Mouse (Mus musculus) erythroblast, embryonic 14.5 days (primary cell): Measurements from ENCODE around the gene Ccdc65. TPM values are rescaled to one million over a fixed set of nuclear protein-coding genes. Genes with fewer than 3 reads are reported as not detected.

Experiments used
- H3K27me3 ChIP-seq: 2 replicates; pipeline ENCODE4 v1.6.1; 2012; ENCODE audit warnings: inconsistent platforms; ENCODE audit not compliant: control insufficient read depth
- H3K36me3 ChIP-seq: 2 replicates; pipeline ENCODE4 v1.6.1; 2012; ENCODE audit warnings: mild to moderate bottlenecking, inconsistent platforms; ENCODE audit not compliant: control insufficient read depth
- H3K4me1 ChIP-seq: 2 replicates; pipeline ENCODE4 v1.6.1; 2012; ENCODE audit warnings: inconsistent platforms; ENCODE audit not compliant: control insufficient read depth
- H3K4me3 ChIP-seq: replicated peaks from 2 replicates; pipeline ENCODE3; 2012; ENCODE audit warnings: moderate library complexity, mild to moderate bottlenecking, inconsistent platforms
- H3K9me3 ChIP-seq: 2 replicates; pipeline ENCODE4 v1.6.1; 2012; ENCODE audit warnings: low read length, inconsistent platforms, mixed read lengths; ENCODE audit not compliant: control insufficient read depth
- GATA1 ChIP-seq: IDR thresholded peaks from 2 replicates; pipeline ENCODE4 v1.6.1; 2012; ENCODE audit warnings: low read length, inconsistent platforms, mixed read lengths
- TAL1 ChIP-seq: IDR thresholded peaks from 3 replicates; pipeline ENCODE4 v1.6.1; 2012; ENCODE audit warnings: low read length, inconsistent platforms, mixed read lengths
- polyA plus RNA-seq: library from polyadenylated mRNA; stranded (reverse); fragments of >175 nt; gene quantifications from 2 replicates; pipeline ENCODE4 v1.2.3, GENCODE M21; 2012

The Ccdc65 gene
- polyA plus RNA-seq, 1 experiment: not detected

- TF ChIP-seq GATA1 (no peak), TAL1 (no peak)
- no peak overlapping the region for H3K4me3 ChIP-seq
- no peaks in the 10 kb centered on the region for H3K4me1 ChIP-seq
- peaks cover 2% of the 10 kb centered on the region; the same call in 1 of the 2 replicates for H3K9me3 ChIP-seq
- peaks cover 18% of the 10 kb centered on the region for H3K27me3 ChIP-seq
- H3K36me3 ChIP-seq: no peaks in the 10 kb centered on the region
Observed at GRCm38 (mm10) chr15:98689682-98690081, 18.3 kb upstream of the Ccdc65 start.

- Histone ChIP-seq H3K4me1 (peaks cover 1% of the 10 kb centered on the region; the same call in 1 of the 2 replicates), H3K4me3 (no peak overlapping the region), H3K36me3 (no peaks in the 10 kb centered on the region), H3K9me3 (no peaks in the 10 kb centered on the region), H3K27me3 (peaks cover 22% of the 10 kb centered on the region)
- TF ChIP-seq GATA1 (no peak), TAL1 (no peak)
Observed at GRCm38 (mm10) chr15:98691486-98692147, 16.4 kb upstream of the Ccdc65 start.

GRCm38 (mm10) chr15:98692171-98692715, 15.8 kb upstream of the Ccdc65 start:
- Histone ChIP-seq H3K9me3 (no peaks in the 10 kb centered on the region), H3K27me3 (peaks cover 22% of the 10 kb centered on the region), H3K4me3 (no peak overlapping the region), H3K36me3 (no peaks in the 10 kb centered on the region), H3K4me1 (peaks cover 1% of the 10 kb centered on the region; the same call in 1 of the 2 replicates)
- TF ChIP-seq TAL1 (no peak), GATA1 (no peak)

GRCm38 (mm10) chr15:98695726-98696125, 12.3 kb upstream of the Ccdc65 start:
- Histone ChIP-seq H3K36me3 (no peaks in the 10 kb centered on the region), H3K9me3 (no peaks in the 10 kb centered on the region), H3K4me3 (no peak overlapping the region), H3K27me3 (peaks cover 42% of the 10 kb centered on the region), H3K4me1 (peaks cover 5% of the 10 kb centered on the region)
- no peak for TF ChIP-seq TAL1
- no peak for TF ChIP-seq GATA1

DNA sequence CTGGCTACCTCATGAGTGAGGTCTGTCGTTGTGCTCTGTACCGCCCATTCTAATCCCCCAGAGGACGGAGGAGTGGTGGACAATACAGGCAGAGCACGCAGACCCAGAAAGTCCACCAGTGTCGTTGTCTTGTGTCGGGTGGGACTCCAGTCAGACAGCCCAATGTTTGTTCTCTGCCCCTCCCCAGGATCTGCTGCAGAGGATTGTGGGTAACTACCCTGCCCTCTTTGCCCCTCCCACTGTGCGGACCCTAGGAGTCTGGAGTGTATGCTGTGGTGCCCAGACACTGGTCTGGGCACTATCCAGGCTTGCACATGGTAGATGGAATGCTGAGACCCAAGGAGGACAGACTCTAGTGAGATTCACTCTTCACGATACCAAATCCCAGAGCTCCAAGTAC, 11.8 kb upstream of the Ccdc65 start:
- H3K27me3 ChIP-seq: peaks cover 47% of the 10 kb centered on the region
- TF ChIP-seq GATA1 (no peak), TAL1 (no peak)
- H3K4me1 ChIP-seq: peaks cover 5% of the 10 kb centered on the region
- H3K4me3 ChIP-seq: no peak overlapping the region
- no peaks in the 10 kb centered on the region for H3K9me3 ChIP-seq
- no peaks in the 10 kb centered on the region for H3K36me3 ChIP-seq

- Histone ChIP-seq H3K4me3 (no peak overlapping the region), H3K9me3 (no peaks in the 10 kb centered on the region), H3K27me3 (peaks cover 67% of the 10 kb centered on the region), H3K36me3 (no peaks in the 10 kb centered on the region), H3K4me1 (peaks cover 5% of the 10 kb centered on the region)
- TF ChIP-seq GATA1: no peak
- no peak for TF ChIP-seq TAL1
Observed at GRCm38 (mm10) chr15:98699190-98700105, 8.6 kb upstream of the Ccdc65 start.

DNA sequence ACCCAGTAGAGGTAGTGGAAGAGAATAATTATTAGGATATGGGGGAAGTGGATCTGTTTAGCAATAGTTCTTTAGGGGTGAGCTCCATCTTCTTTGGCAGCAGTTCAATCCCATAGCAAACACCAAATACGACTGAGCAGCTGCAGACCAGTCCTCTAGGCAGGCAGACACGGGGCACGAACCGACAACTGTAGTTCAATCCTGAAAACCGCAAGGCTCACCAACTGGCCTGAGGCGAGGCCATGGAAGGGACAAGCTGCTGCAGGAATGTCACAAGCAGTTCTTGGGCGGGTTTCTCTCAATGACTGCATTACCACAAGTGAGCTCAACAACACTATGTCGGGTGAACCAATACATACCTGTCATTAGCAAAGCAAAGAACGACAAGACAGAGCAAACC, 3.7 kb upstream of the Ccdc65 start:
- TF ChIP-seq TAL1 (no peak), GATA1 (no peak)
- Histone ChIP-seq H3K27me3 (peaks cover 79% of the 10 kb centered on the region), H3K4me1 (peaks cover 6% of the 10 kb centered on the region), H3K4me3 (no peak overlapping the region), H3K36me3 (no peaks in the 10 kb centered on the region), H3K9me3 (no peaks in the 10 kb centered on the region)

DNA sequence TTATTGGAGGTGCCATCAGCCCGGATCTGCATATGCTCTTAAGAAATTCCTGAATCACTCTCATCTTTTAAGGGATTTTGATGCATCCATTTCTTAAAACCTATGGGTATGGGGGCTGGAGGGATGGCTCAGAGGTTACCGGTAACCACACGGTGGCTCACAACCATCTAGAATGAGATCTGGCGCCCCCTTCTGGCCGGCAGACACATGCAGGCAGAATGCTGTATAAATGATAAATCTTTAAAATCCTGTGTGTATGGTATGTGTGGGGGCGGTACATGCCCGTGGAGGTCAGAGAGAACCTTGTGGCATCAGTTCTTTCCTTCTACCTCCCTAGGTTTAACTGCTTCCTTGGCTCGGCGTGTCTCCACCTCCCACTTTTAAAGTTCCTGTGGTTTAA, 2.4 kb downstream of the Ccdc65 start:
- H3K27me3 ChIP-seq: peaks cover 24% of the 10 kb centered on the region
- H3K36me3 ChIP-seq: no peaks in the 10 kb centered on the region
- TF ChIP-seq GATA1 (no peak), TAL1 (no peak)
- H3K4me1 ChIP-seq: peaks cover 3% of the 10 kb centered on the region
- no peaks in the 10 kb centered on the region for H3K9me3 ChIP-seq
- H3K4me3 ChIP-seq: no peak overlapping the region

GRCm38 (mm10) chr15:98714230-98714652, 6.2 kb downstream of the Ccdc65 start:
- no peaks in the 10 kb centered on the region for H3K36me3 ChIP-seq

More at GRCm38 (mm10) chr15:98714230-98714652, 6.2 kb downstream of the Ccdc65 start:
- H3K4me1 ChIP-seq: no peaks in the 10 kb centered on the region
- TF ChIP-seq GATA1: no peak
- TF ChIP-seq TAL1: no peak
- H3K9me3 ChIP-seq: no peaks in the 10 kb centered on the region
- no peak overlapping the region for H3K4me3 ChIP-seq
- H3K27me3 ChIP-seq: peaks cover 8% of the 10 kb centered on the region
